Mouse (Mus musculus): ENCODE data around the gene Spata2l. TPM values are rescaled to one million over a fixed set of nuclear protein-coding genes. Genes with fewer than 3 reads are reported as not detected.

Gene Spata2l
- 6.7 and 7.1 TPM in 2 replicates for polyA plus RNA-seq (2012)

GRCm38 (mm10) chr8:123235520-123236497 lies at the start of gene Spata2l:
Spata2l (minus strand) TSS chr8:123236233.

GRCm38 (mm10) chr8:123254099-123254885 lies 18.3 kb upstream of the Spata2l start, which contains the start of the genes Zfp276 and Vps9d1:
Zfp276 (plus strand) TSS chr8:123254195.
Vps9d1 (minus strand) TSS chr8:123254348.

GRCm38 (mm10) chr8:123224278-123225266 lies 11.5 kb downstream of the Spata2l start, which contains the start of gene Cdk10:
Cdk10 (plus strand) TSS chr8:123224842.

GRCm38 (mm10) chr8:123212321-123213117 lies 23.5 kb downstream of the Spata2l start, which contains the start of the genes Chmp1a and Spata33:
Chmp1a (minus strand) TSS chr8:123212763.
Spata33 (plus strand) TSS chr8:123212832.

GRCm38 (mm10) chr8:123185566-123186409 lies 50.2 kb downstream of the Spata2l start, which contains the start of gene Dpep1:
Dpep1 (plus strand) TSS chr8:123186242.

Other genes starting within 250 kb of the Spata2l start
- 93.5 and 120 TPM in 2 replicates for gene Ankrd11, start 194.0 kb downstream of the Spata2l start, polyA plus RNA-seq (2012)
- 26.7 and 33.2 TPM in 2 replicates for gene Spg7, start 173.3 kb downstream of the Spata2l start, polyA plus RNA-seq (2012)
- 4,017 and 4,573 TPM in 2 replicates for gene Rpl13, start 133.9 kb downstream of the Spata2l start, polyA plus RNA-seq (2012)
- 0.48 and 1.4 TPM in 2 replicates for gene Cpne7, start 118.9 kb downstream of the Spata2l start, polyA plus RNA-seq (2012)
- gene Sult5a1, start 77.9 kb downstream of the Spata2l start, polyA plus RNA-seq (2012) = 0.02 TPM in 1 of 2 replicates, not detected in the other
- gene Dpep1, start 50.0 kb downstream of the Spata2l start, polyA plus RNA-seq (2012) = not detected in 2 replicates
- 26.0 and 28.9 TPM in 2 replicates for gene Chmp1a, start 23.5 kb downstream of the Spata2l start, polyA plus RNA-seq (2012)
- gene Spata33, start 23.4 kb downstream of the Spata2l start, polyA plus RNA-seq (2012) = 0.06 and 0.10 TPM in 2 replicates
- gene Cdk10, start 11.4 kb downstream of the Spata2l start, polyA plus RNA-seq (2012) = 93.0 and 94.8 TPM in 2 replicates
- 13.0 and 15.7 TPM in 2 replicates for gene Zfp276, start 18.0 kb upstream of the Spata2l start, polyA plus RNA-seq (2012)
- 138 and 145 TPM in 2 replicates for gene Vps9d1, start 18.1 kb upstream of the Spata2l start, polyA plus RNA-seq (2012)
- 62.6 and 69.9 TPM in 2 replicates for gene Fanca, start 82.3 kb upstream of the Spata2l start, polyA plus RNA-seq (2012)
- 2.1 and 3.8 TPM in 2 replicates for gene Spire2, start 96.5 kb upstream of the Spata2l start, polyA plus RNA-seq (2012)
- gene Tcf25, start 137.5 kb upstream of the Spata2l start, polyA plus RNA-seq (2012) = 86.9 and 109 TPM in 2 replicates
- gene Mc1r, start 170.9 kb upstream of the Spata2l start, polyA plus RNA-seq (2012) = 0.02 and 0.04 TPM in 2 replicates
- 1.2 and 1.6 TPM in 2 replicates for gene Tubb3, start 175.2 kb upstream of the Spata2l start, polyA plus RNA-seq (2012)
- 35.5 and 36.3 TPM in 2 replicates for gene Def8, start 187.3 kb upstream of the Spata2l start, polyA plus RNA-seq (2012)
- gene Afg3l1, start 241.7 kb upstream of the Spata2l start, polyA plus RNA-seq (2012) = 21.9 and 22.2 TPM in 2 replicates